Mouse (Mus musculus): Measurements from ENCODE around the gene Lrrc28. TPM values are rescaled to one million over a fixed set of nuclear protein-coding genes. Genes with fewer than 3 reads are reported as not detected.

Lrrc28 gene
- polyA plus RNA-seq, 1 experiment, result 13.1 TPM

DNA sequence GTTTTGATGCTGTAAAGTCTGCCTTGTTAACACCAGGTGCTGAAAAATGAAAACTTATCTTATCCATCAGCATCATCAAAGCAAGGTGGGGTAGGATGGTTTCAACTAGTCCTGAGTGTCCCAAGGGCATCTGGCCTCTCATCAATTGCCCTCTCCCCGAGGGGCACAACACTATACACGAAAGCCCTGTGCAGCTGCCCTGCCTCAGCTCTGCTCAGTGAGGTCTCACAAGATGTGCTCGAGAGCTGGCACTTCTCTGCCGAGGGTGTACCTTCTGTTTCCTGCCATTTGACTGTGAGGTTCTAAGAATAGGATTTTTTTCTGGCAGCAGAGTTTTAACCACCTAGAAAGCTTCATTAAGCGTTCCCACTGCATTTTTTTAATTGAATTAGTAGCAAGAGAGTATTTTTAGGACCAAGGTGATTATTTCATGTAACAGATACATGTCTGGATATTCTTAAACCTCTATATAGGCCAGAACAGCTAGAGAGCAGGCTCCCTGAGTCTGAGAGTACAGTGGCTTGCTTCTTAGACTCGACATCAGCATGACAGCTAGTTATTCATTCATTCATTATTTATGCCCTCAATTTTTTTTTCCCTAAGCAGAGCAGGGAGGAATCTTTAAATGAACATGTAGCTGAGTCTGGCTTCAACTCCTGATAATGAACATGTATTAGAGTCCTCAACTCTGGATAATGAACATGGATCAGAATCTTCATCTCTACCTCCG is 141.6 kb downstream of the Lrrc28 start:
- Histone ChIP-seq H3K4me3 (ENCODE audit: extremely low read depth, insufficient read depth, insufficient read length) (no peak overlapping the region), H3K4me1 (ENCODE audit: control insufficient read depth, insufficient read depth, insufficient read length) (peaks cover 4% of the 10 kb centered on the region; the same call in 1 of the 2 replicates), H3K36me3 (ENCODE audit: control insufficient read depth, insufficient read depth, low read length) (no peaks in the 10 kb centered on the region), H3K27ac (ENCODE audit: insufficient read depth, low read length) (no peak overlapping the region), H3K27me3 (ENCODE audit: control insufficient read depth, insufficient read depth, low read length) (no peaks in the 10 kb centered on the region)
- no peak for DNase-seq (ENCODE audit: low read depth in 1 of 2, low spot score in 2 of 2)
- TF ChIP-seq POLR2A (IDR thresholded peaks at IDR 0.05; ENCODE audit: low read depth, low read length) (no peak), CTCF (IDR thresholded peaks at IDR 0.05; ENCODE audit: extremely low read depth, insufficient read depth, insufficient read length, insufficient replicate concordance) (no peak)
- 16% methylated on average over 7 of the region's 7 CpGs for WGBS

DNA sequence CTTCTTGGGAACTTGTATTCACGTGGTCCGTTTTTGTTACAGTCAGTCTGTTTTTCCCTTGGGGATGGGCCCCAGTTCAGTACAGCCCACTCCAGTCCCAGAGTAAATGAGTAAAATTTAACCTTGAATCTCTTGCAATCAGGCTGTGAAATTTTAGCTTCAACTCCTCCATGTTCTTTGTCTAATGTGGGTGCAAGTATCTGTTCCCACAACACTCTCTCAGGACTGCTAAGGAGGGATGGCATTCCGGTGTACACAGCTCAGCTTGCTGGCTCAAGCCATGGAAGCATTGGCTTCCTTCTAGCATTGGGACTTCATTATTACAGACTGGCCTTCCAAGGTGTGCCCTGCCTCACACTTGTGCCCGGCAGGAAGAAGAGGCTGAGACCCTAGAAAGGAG is 142.4 kb downstream of the Lrrc28 start:
- no peak for DNase-seq (ENCODE audit: low read depth in 1 of 2, low spot score in 2 of 2)
- Histone ChIP-seq H3K4me3 (ENCODE audit: extremely low read depth, insufficient read depth, insufficient read length) (no peak overlapping the region), H3K27me3 (ENCODE audit: control insufficient read depth, insufficient read depth, low read length) (no peaks in the 10 kb centered on the region), H3K4me1 (ENCODE audit: control insufficient read depth, insufficient read depth, insufficient read length) (peaks cover 4% of the 10 kb centered on the region; the same call in 1 of the 2 replicates), H3K36me3 (ENCODE audit: control insufficient read depth, insufficient read depth, low read length) (no peaks in the 10 kb centered on the region), H3K27ac (ENCODE audit: insufficient read depth, low read length) (no peak overlapping the region)
- TF ChIP-seq CTCF (IDR thresholded peaks at IDR 0.05; ENCODE audit: extremely low read depth, insufficient read depth, insufficient read length, insufficient replicate concordance) (no peak), POLR2A (IDR thresholded peaks at IDR 0.05; ENCODE audit: low read depth, low read length) (no peak)
- 45% methylated on average over 4 of the region's 4 CpGs for WGBS

DNA sequence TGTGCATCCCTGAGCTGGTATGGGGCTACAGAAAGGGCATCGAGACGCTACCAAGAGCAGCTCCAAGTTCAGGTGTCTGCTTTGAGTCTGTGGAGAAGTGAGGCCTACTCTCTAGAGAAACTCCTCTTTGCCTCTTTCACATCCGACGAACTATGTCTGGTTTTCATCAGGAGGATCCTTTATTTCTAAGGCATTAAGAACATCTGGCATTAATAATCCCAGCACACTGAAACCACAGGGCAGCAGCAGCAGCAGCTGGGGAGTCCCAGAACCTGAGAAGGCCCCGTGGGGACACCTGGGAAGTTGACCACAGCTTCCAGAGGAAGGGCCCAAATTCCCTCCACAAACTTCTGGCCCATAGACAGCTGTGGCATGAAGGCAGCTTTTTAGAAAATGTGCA is 144.2 kb downstream of the Lrrc28 start:
- TF ChIP-seq CTCF (IDR thresholded peaks at IDR 0.05; ENCODE audit: extremely low read depth, insufficient read depth, insufficient read length, insufficient replicate concordance), result no peak
- TF ChIP-seq POLR2A (IDR thresholded peaks at IDR 0.05; ENCODE audit: low read depth, low read length), result no peak
- H3K4me1 ChIP-seq (ENCODE audit: control insufficient read depth, insufficient read depth, insufficient read length), result peaks cover 4% of the 10 kb centered on the region; the same call in 1 of the 2 replicates
- no peak overlapping the region for H3K4me3 ChIP-seq (ENCODE audit: extremely low read depth, insufficient read depth, insufficient read length)
- H3K27ac ChIP-seq (ENCODE audit: insufficient read depth, low read length), result no peak overlapping the region
- 46% methylated on average over 5 of the region's 5 CpGs for WGBS
- no peak for DNase-seq (ENCODE audit: low read depth in 1 of 2, low spot score in 2 of 2)
- H3K36me3 ChIP-seq (ENCODE audit: control insufficient read depth, insufficient read depth, low read length), result no peaks in the 10 kb centered on the region
- no peaks in the 10 kb centered on the region for H3K27me3 ChIP-seq (ENCODE audit: control insufficient read depth, insufficient read depth, low read length)

DNA sequence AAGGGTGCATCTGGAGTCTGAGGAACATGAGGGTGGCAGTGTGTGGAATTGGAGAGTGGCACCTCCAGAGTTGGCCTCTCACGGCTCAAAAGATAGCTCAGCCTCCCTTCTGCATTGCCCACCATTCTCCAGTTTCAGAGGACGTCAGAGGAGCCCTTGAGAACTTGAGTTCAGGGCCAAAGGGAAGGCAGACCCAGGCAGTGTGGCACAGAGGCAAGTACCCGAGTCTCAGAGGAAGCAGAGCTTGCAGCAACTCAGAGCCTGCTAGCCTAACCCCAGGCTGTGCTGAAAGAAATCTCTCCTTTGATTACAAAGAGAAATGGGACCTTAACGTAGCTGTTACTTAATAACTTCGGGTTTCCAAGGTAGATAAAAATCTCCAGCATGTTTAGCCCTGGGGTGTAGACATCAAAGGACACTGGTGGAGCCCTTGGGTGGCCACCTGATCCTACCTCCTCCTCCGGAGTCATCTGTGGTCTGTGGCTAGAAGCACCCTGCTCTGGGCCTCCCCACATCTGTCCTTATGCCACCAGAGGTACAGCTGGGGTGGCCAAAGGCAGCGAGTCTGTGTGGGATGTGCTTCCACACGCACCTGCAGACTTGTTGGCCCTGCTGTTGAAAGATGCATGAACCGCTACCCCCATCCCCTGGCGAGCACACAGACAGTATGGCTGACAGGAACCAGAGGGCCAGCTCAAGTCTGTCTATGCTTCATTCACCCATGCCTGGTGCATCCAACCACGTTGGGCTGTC is 144.8 kb downstream of the Lrrc28 start:
- H3K27me3 ChIP-seq (ENCODE audit: control insufficient read depth, insufficient read depth, low read length), result no peaks in the 10 kb centered on the region
- no peaks in the 10 kb centered on the region for H3K36me3 ChIP-seq (ENCODE audit: control insufficient read depth, insufficient read depth, low read length)
- 26% methylated on average over 11 of the region's 11 CpGs for WGBS
- DNase-seq (ENCODE audit: low read depth in 1 of 2, low spot score in 2 of 2), result no peak
- no peak for TF ChIP-seq POLR2A (IDR thresholded peaks at IDR 0.05; ENCODE audit: low read depth, low read length)
- no peak for TF ChIP-seq CTCF (IDR thresholded peaks at IDR 0.05; ENCODE audit: extremely low read depth, insufficient read depth, insufficient read length, insufficient replicate concordance)
- no peak overlapping the region for H3K4me3 ChIP-seq (ENCODE audit: extremely low read depth, insufficient read depth, insufficient read length)
- H3K4me1 ChIP-seq (ENCODE audit: control insufficient read depth, insufficient read depth, insufficient read length), result peaks cover 4% of the 10 kb centered on the region; the same call in 1 of the 2 replicates
- no peak overlapping the region for H3K27ac ChIP-seq (ENCODE audit: insufficient read depth, low read length)

DNA sequence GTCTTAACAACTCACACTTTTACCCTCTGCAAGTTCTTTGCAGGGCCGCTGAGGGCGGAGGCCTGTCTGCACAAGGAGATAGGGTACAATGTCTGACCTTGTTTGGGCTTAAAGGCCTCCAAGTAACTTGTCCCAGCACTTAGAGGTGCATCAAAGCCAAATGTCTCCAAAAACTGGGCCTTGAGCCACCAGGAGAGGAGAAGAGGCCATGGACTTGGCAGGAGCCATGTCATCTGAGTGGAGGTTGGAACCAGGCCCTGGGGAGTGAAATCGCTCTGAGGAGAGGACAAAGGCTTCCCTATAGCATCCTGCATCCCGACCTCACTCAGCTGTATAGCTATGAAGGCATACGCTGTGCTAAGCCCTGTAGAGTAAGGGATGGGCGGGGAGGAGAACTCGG is 145.6 kb downstream of the Lrrc28 start:
- H3K4me3 ChIP-seq (ENCODE audit: extremely low read depth, insufficient read depth, insufficient read length), result no peak overlapping the region
- H3K27ac ChIP-seq (ENCODE audit: insufficient read depth, low read length), result no peak overlapping the region
- TF ChIP-seq POLR2A (IDR thresholded peaks at IDR 0.05; ENCODE audit: low read depth, low read length), result no peak
- no peak for TF ChIP-seq CTCF (IDR thresholded peaks at IDR 0.05; ENCODE audit: extremely low read depth, insufficient read depth, insufficient read length, insufficient replicate concordance)
- 85% methylated on average over 7 of the region's 7 CpGs for WGBS
- DNase-seq (ENCODE audit: low read depth in 1 of 2, low spot score in 2 of 2), result no peak
- H3K4me1 ChIP-seq (ENCODE audit: control insufficient read depth, insufficient read depth, insufficient read length), result peaks cover 4% of the 10 kb centered on the region; the same call in 1 of the 2 replicates
- no peaks in the 10 kb centered on the region for H3K27me3 ChIP-seq (ENCODE audit: control insufficient read depth, insufficient read depth, low read length)
- H3K36me3 ChIP-seq (ENCODE audit: control insufficient read depth, insufficient read depth, low read length), result no peaks in the 10 kb centered on the region

DNA sequence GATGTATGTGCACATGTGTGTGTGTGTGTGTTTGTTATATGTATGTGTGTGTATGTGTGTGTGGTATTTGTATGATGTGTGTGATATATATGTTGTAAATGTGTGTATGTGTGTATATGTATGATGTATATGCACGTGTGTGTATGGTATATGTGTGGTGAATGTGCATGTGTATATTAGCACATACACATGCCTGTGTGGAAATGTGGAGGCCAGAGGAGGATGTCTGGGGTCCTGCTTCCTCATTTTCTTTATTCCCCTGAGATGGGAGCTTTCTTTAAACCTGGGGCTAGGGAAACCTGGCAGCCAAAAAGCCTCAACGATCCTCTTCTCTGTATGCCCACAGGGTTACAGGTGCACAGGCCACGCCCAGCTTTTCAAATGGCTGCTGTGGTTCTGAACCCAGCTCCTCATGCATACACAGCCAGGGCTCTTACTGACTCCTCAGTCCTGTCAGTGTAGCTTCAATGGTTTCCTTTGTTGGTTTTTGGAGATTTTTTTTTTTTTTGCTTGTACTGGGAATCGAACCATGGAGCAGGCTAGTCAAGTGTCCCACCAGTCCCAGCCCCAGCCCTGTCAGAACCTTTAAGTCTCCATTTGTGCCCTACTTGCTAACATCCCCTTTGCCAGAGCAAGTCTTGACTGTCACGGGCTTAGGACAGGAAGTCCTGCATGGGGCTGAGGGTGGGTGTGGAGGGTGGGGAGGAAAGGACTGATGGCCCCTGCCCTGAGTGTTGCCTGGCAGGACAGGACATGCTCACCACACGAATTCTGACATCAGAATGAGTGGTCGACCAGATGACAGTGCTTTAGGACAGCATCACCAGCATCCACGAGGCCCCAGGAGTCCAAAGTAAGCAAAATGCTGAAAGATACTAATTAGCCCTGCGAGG is 151.0 kb downstream of the Lrrc28 start:
- Histone ChIP-seq H3K36me3 (ENCODE audit: control insufficient read depth, insufficient read depth, low read length) (no peaks in the 10 kb centered on the region), H3K4me1 (ENCODE audit: control insufficient read depth, insufficient read depth, insufficient read length) (0 out of 2 replicates have a peak, but pooled peaks cover 2% of the 10 kb centered on the region), H3K27me3 (ENCODE audit: control insufficient read depth, insufficient read depth, low read length) (no peaks in the 10 kb centered on the region), H3K4me3 (ENCODE audit: extremely low read depth, insufficient read depth, insufficient read length) (no peak overlapping the region), H3K27ac (ENCODE audit: insufficient read depth, low read length) (no peak overlapping the region)
- 37% methylated on average over 9 of the region's 9 CpGs for WGBS
- TF ChIP-seq POLR2A (IDR thresholded peaks at IDR 0.05; ENCODE audit: low read depth, low read length) (no peak), CTCF (IDR thresholded peaks at IDR 0.05; ENCODE audit: extremely low read depth, insufficient read depth, insufficient read length, insufficient replicate concordance) (no peak)
- DNase-seq (ENCODE audit: low read depth in 1 of 2, low spot score in 2 of 2), result no peak

All from spleen, adult 2 months (tissue).